9 mouse cellular contexts compared by ENCODE assay signal in genomic region chr8:62080195-62080802, GRCm38 (mm10). TPM values are rescaled to one million over a fixed set of nuclear protein-coding genes. Genes with fewer than 3 reads are reported as not detected.
A peak's percentile ranks its signal among the peaks of the same experiment; 100 is the strongest.
DNase-seq lines count a peak whose midpoint lies in the region; ATAC-seq and TF ChIP-seq lines count a peak whose summit lies in the region.
"Had no signal": no experiment of that assay in that cellular context is flagged by ENCODE, and none has a peak within 500 bp of the region (broad histone marks: within the 10 kb centered on the region; RNA-seq: fewer than 3 reads in every experiment).

No protein-coding gene starts in this region.

- WGBS in intestine, embryonic 14.5 days, result 41% methylated on average over 3 of the region's 3 CpGs
- 40% methylated on average over 3 of the region's 3 CpGs for WGBS in intestine, embryonic 16.5 days
- WGBS in kidney, embryonic 15.5 days, result 44% methylated on average over 3 of the region's 3 CpGs

- peak in 1 of 2 experiments; percentile 65; a peak in 2 of 4 replicates for TF ChIP-seq CTCF in CH12.LX (conservative IDR thresholded peaks at IDR 0.05 in 1 of 2, IDR thresholded peaks at IDR 0.05 in 1 of 2; ENCODE audit: low read depth in 2 of 2, low read length in 2 of 2)

- TF ChIP-seq POLR2A in CH12.LX (IDR thresholded peaks at IDR 0.05; ENCODE audit: low read depth, low read length), result no peak

- no peaks in the 10 kb centered on the region for H3K36me3 ChIP-seq in intestine, embryonic 14.5 days (ENCODE audit: control insufficient read depth, insufficient read depth, low read length)
- no peaks in the 10 kb centered on the region for H3K36me3 ChIP-seq in intestine, embryonic 16.5 days (ENCODE audit: control insufficient read depth, insufficient read depth, low read length)
- no peaks in the 10 kb centered on the region for H3K36me3 ChIP-seq in CH12.LX (replicated peaks in 1 of 2; ENCODE audit: control insufficient read depth in 1 of 2, insufficient read depth in 1 of 2, low read length in 1 of 2)
- H3K36me3 ChIP-seq in kidney, embryonic 15.5 days, result no peaks in the 10 kb centered on the region
- H3K36me3 ChIP-seq: liver, embryonic 13.5 days had no signal

- no peaks in the 10 kb centered on the region for H3K27me3 ChIP-seq in intestine, embryonic 14.5 days (replicated peaks; ENCODE audit: control insufficient read depth, insufficient read depth, low read length)
- H3K27me3 ChIP-seq in intestine, embryonic 16.5 days (replicated peaks; ENCODE audit: control insufficient read depth, insufficient read depth, low read length), result no peaks in the 10 kb centered on the region
- H3K27me3 ChIP-seq in CH12.LX (replicated peaks), result no peaks in the 10 kb centered on the region
- no peaks in the 10 kb centered on the region for H3K27me3 ChIP-seq in kidney, embryonic 15.5 days
- H3K27me3 ChIP-seq: liver, embryonic 13.5 days had no signal

- dilution Hi-C loops in CH12.LX (cut with MboI; ENCODE audit: extremely low pct_ligation_motif_present, extremely low pct_unique_long_range_greater_than_20kb, low sequenced_read_pairs), result no loop called here

- no peak overlapping the region for H3K4me3 ChIP-seq in intestine, embryonic 14.5 days (ENCODE audit: low read depth, low read length)
- H3K4me3 ChIP-seq in intestine, embryonic 16.5 days (ENCODE audit: low read length), result no peak overlapping the region
- no peak overlapping the region for H3K4me3 ChIP-seq in CH12.LX (replicated peaks in 1 of 3; ENCODE audit: low read depth in 2 of 3, low read length in 2 of 3, poor library complexity in 1 of 3)
- no peak overlapping the region for H3K4me3 ChIP-seq in kidney, embryonic 15.5 days (replicated peaks)
- H3K4me3 ChIP-seq: liver, embryonic 13.5 days had no signal

- H3K9ac ChIP-seq in intestine, embryonic 14.5 days (ENCODE audit: low read length), result no peak overlapping the region
- no peak overlapping the region for H3K9ac ChIP-seq in intestine, embryonic 16.5 days (ENCODE audit: low read depth, low read length)
- no peak overlapping the region for H3K9ac ChIP-seq in CH12.LX (ENCODE audit: insufficient read depth, low read depth)
- no peak overlapping the region for H3K9ac ChIP-seq in kidney, embryonic 15.5 days
- H3K9ac ChIP-seq: liver, embryonic 13.5 days had no signal

- no peak for DNase-seq in intestine, embryonic 14.5 days (ENCODE audit: low spot score)
- DNase-seq in CH12.LX (ENCODE audit: extremely low read depth), result peak; percentile 46
- peak; percentile 15 for DNase-seq in c-Kit-positive CD71-positive TER-119-positive erythroid progenitor cells, embryonic 14.5 days (ENCODE audit: low spot score)
- DNase-seq in lung, postnatal 25 days (ENCODE audit: low spot score), result peak; percentile 8
- DNase-seq in gastrocnemius, postnatal 14 days, result no peak
- no peak for DNase-seq in right cerebral cortex, postnatal 4 days
- DNase-seq: liver, embryonic 13.5 days had no signal

- in situ Hi-C loops in CH12.LX (cut with MboI; ENCODE audit: low pct_ligation_motif_present, low pct_unique_long_range_greater_than_20kb, low sequenced_read_pairs), result loop anchor here (25.0 kb wide), 1 partner anchor 1807 kb away; no protein-coding TSS in a partner anchor

- no peak for TF ChIP-seq EP300 in CH12.LX (IDR thresholded peaks at IDR 0.05; ENCODE audit: low read length)

- H3K4me1 ChIP-seq in intestine, embryonic 14.5 days (replicated peaks; ENCODE audit: control insufficient read depth, insufficient read depth, low read length), result no peaks in the 10 kb centered on the region
- no peaks in the 10 kb centered on the region for H3K4me1 ChIP-seq in intestine, embryonic 16.5 days (ENCODE audit: control insufficient read depth, insufficient read depth, low read length)
- H3K4me1 ChIP-seq in CH12.LX (ENCODE audit: control insufficient read depth in 1 of 2, insufficient read depth in 2 of 2), result no peaks in the 10 kb centered on the region
- H3K4me1 ChIP-seq in kidney, embryonic 15.5 days, result no peaks in the 10 kb centered on the region
- H3K4me1 ChIP-seq: liver, embryonic 13.5 days had no signal

- no peaks in the 10 kb centered on the region for H3K79me2 ChIP-seq in CH12.LX (replicated peaks; ENCODE audit: control insufficient read depth, extremely low read depth, insufficient read depth, poor library complexity, severe bottlenecking)

- H3K27ac ChIP-seq in intestine, embryonic 14.5 days (ENCODE audit: low read depth), result no peak overlapping the region
- H3K27ac ChIP-seq in intestine, embryonic 16.5 days (ENCODE audit: low read length), result no peak overlapping the region
- H3K27ac ChIP-seq in CH12.LX (ENCODE audit: insufficient read depth, low read depth), result no peak overlapping the region
- H3K27ac ChIP-seq in kidney, embryonic 15.5 days, result no peak overlapping the region
- H3K27ac ChIP-seq: liver, embryonic 13.5 days had no signal

- no peak overlapping the region for H3K4me2 ChIP-seq in intestine, embryonic 14.5 days (ENCODE audit: low read length)
- H3K4me2 ChIP-seq in intestine, embryonic 16.5 days (ENCODE audit: low read depth, low read length), result no peak overlapping the region
- no peak overlapping the region for H3K4me2 ChIP-seq in CH12.LX (ENCODE audit: insufficient read depth, low read depth, poor library complexity, severe bottlenecking)
- no peak overlapping the region for H3K4me2 ChIP-seq in kidney, embryonic 15.5 days
- H3K4me2 ChIP-seq: liver, embryonic 13.5 days had no signal

- intact Hi-C loops in gastrocnemius, postnatal 14 days (cut with DNase I; ENCODE audit: low total_unique reads), result loop anchor here (5.0 kb wide), 1 partner anchor 1797 kb away; no protein-coding TSS in a partner anchor

- 0 out of 2 replicates have a peak, but pooled peaks have one; percentile 40 for ATAC-seq in intestine, embryonic 14.5 days (replicated peaks; ENCODE audit: low FRiP score, low TSS enrichment, low read depth)
- ATAC-seq in intestine, embryonic 16.5 days, result no peak; the same call in 1 of the 2 replicates
- no peak for ATAC-seq in kidney, embryonic 15.5 days (replicated peaks; ENCODE audit: low FRiP score)

- no peaks in the 10 kb centered on the region for H3K9me3 ChIP-seq in intestine, embryonic 14.5 days (ENCODE audit: control insufficient read depth, low read length)
- no peaks in the 10 kb centered on the region for H3K9me3 ChIP-seq in intestine, embryonic 16.5 days (ENCODE audit: control insufficient read depth, low read length)
- no peaks in the 10 kb centered on the region for H3K9me3 ChIP-seq in CH12.LX (replicated peaks; ENCODE audit: low read length)
- H3K9me3 ChIP-seq in kidney, embryonic 15.5 days (replicated peaks), result no peaks in the 10 kb centered on the region
- H3K9me3 ChIP-seq: liver, embryonic 13.5 days had no signal

- peak; percentile 79 for TF ChIP-seq RAD21 in CH12.LX (IDR thresholded peaks at IDR 0.05; ENCODE audit: low read depth, low read length)

TF ChIP-seq in CH12.LX, 34 proteins besides CTCF, POLR2A, EP300 and RAD21:
- TF ChIP-seq CHD2 (IDR thresholded peaks at IDR 0.05; ENCODE audit: low read length), result no peak
- peak; percentile 47 for TF ChIP-seq SMC3 (IDR thresholded peaks at IDR 0.05; ENCODE audit: low read depth, low read length)
- no peak for TF ChIP-seq JUND (conservative IDR thresholded peaks at IDR 0.05; ENCODE audit: low read depth, low read length)
- no peak for TF ChIP-seq TBP (conservative IDR thresholded peaks at IDR 0.05; ENCODE audit: low read depth, low read length)

RNA-seq across cellular contexts. Expression of gene Anxa10, which starts 42.7 kb away (rescaled TPM):
- polyA plus RNA-seq in intestine, embryonic 14.5 days (2014; fragmentation: Nextera tagmentation; extraction: Ambion mirVana), result 0.51 TPM in 1 of 2 replicates, not detected in the other
- polyA plus RNA-seq in intestine, embryonic 16.5 days (2015; fragmentation: Nextera tagmentation; extraction: Ambion mirVana), result 0.18 and 0.24 TPM in 2 replicates
- total RNA-seq in CH12.LX (2012; rRNA removed), result not detected in 2 replicates
- not detected in 2 replicates for total RNA-seq in CH12.LX (2014; rRNA removed)
- polyA plus RNA-seq in CH12.LX (2012; ENCODE audit: insufficient read length, low read depth), result not detected in 2 replicates
- total RNA-seq in gastrocnemius, postnatal 14 days (2021), result not detected
- 0.17 TPM in 1 of 2 replicates, not detected in the other for polyA plus RNA-seq in kidney, embryonic 15.5 days (2015; fragmentation: Nextera tagmentation; extraction: Ambion mirVana)
- polyA plus RNA-seq: liver, embryonic 13.5 days had no signal

Comparison
In these comparisons a context has a peak if more than half of its experiments do, and no peak if none do; other contexts are left out.
1. DNase-seq: peak in CH12.LX (single experiment), c-Kit-positive CD71-positive TER-119-positive erythroid progenitor cells, embryonic 14.5 days (single experiment) and lung, postnatal 25 days (single experiment); none in intestine, embryonic 14.5 days (single experiment), gastrocnemius, postnatal 14 days (single experiment) and right cerebral cortex, postnatal 4 days (single experiment).